Mouse (Mus musculus): ENCODE results near the gene Ddx59.

GRCm38 (mm10) chr1:136409631-136410030 lies 5.4 kb upstream of the Ddx59 start:
- no peak for TF ChIP-seq POLR2A (IDR thresholded peaks at IDR 0.05; ENCODE audit: low read depth, low read length)
- no peak for TF ChIP-seq CTCF (IDR thresholded peaks at IDR 0.05; ENCODE audit: borderline replicate concordance, insufficient read depth, low read length)
